ENCODE assay signal across 8 mouse cellular contexts in the genomic region with DNA sequence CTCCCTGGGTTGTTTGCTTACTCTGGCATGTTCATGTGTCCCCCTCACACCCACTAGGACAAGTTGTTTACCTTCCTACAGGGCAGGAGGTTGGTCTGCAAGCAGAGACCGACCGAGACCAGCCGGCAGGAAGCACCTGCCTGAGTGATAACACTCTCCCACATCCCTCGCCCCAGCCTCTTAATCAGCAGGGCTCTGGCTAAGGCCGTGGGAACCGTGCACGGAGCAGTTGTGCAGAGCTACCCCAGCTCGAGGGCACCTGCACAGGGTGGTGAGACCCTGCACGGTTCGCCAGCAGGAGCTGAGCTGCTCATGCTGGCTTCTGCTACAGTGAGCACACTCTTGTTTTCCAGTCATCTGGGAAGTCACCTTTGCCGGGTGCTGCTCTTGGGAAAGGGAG. TPM values are rescaled to one million over a fixed set of nuclear protein-coding genes. Genes with fewer than 3 reads are reported as not detected.
A peak's percentile ranks its signal among the peaks of the same experiment; 100 is the strongest.
DNase-seq lines count a peak whose midpoint lies in the region; ATAC-seq lines count a peak whose summit lies in the region.

No protein-coding gene starts in this region.

- no peak overlapping the region for H3K4me3 ChIP-seq in midbrain, embryonic 10.5 days
- no peak overlapping the region for H3K4me3 ChIP-seq in midbrain, embryonic 14.5 days (replicated peaks; ENCODE audit: low read depth, low read length)
- H3K4me3 ChIP-seq in intestine, embryonic 16.5 days (ENCODE audit: low read length) = no peak overlapping the region

- no peak overlapping the region for H3K9ac ChIP-seq in midbrain, embryonic 14.5 days (replicated peaks; ENCODE audit: low read length)
- no peak overlapping the region for H3K9ac ChIP-seq in intestine, embryonic 16.5 days (ENCODE audit: low read depth, low read length)

- peak overlapping the region; percentile 64 for H3K27ac ChIP-seq in midbrain, embryonic 10.5 days (replicated peaks)
- no peak overlapping the region for H3K27ac ChIP-seq in midbrain, embryonic 14.5 days (replicated peaks; ENCODE audit: low read depth, low read length)
- H3K27ac ChIP-seq in intestine, embryonic 16.5 days (ENCODE audit: low read length) = no peak overlapping the region

- H3K27me3 ChIP-seq in midbrain, embryonic 10.5 days (ENCODE audit: low read depth, poor library complexity, severe bottlenecking) = no peaks in the 10 kb centered on the region
- H3K27me3 ChIP-seq in midbrain, embryonic 14.5 days (ENCODE audit: control insufficient read depth, insufficient read depth, low read length) = no peaks in the 10 kb centered on the region
- H3K27me3 ChIP-seq in intestine, embryonic 16.5 days (replicated peaks; ENCODE audit: control insufficient read depth, insufficient read depth, low read length) = no peaks in the 10 kb centered on the region

- DNase-seq in cerebellum, adult 9-11 months = peak; percentile 58
- no peak for DNase-seq in midbrain, embryonic 10.5 days (ENCODE audit: low spot score)
- DNase-seq in midbrain, embryonic 14.5 days = no peak
- peak; percentile 79 for DNase-seq in thymus, postnatal 25 days

- peaks cover 5% of the 10 kb centered on the region; the same call in 1 of the 2 replicates for H3K36me3 ChIP-seq in midbrain, embryonic 10.5 days
- H3K36me3 ChIP-seq in midbrain, embryonic 14.5 days (ENCODE audit: control insufficient read depth, insufficient read depth, low read length) = no peaks in the 10 kb centered on the region
- H3K36me3 ChIP-seq in intestine, embryonic 16.5 days (ENCODE audit: control insufficient read depth, insufficient read depth, low read length) = no peaks in the 10 kb centered on the region; the same call in 1 of the 2 replicates

- peaks cover 39% of the 10 kb centered on the region for H3K4me1 ChIP-seq in midbrain, embryonic 10.5 days
- peaks cover 4% of the 10 kb centered on the region; the same call in 1 of the 2 replicates for H3K4me1 ChIP-seq in midbrain, embryonic 14.5 days (ENCODE audit: control insufficient read depth, insufficient read depth, low read length)
- peaks cover 12% of the 10 kb centered on the region for H3K4me1 ChIP-seq in intestine, embryonic 16.5 days (ENCODE audit: control insufficient read depth, insufficient read depth, low read length)

- ATAC-seq in cerebellum, adult (ENCODE audit: insufficient number of reproducible peaks, low FRiP score, low TSS enrichment) = no peak
- no peak for ATAC-seq in midbrain, embryonic 14.5 days (ENCODE audit: low FRiP score, low TSS enrichment)
- ATAC-seq in intestine, embryonic 16.5 days = peak; percentile 70
- no peak for ATAC-seq in activated CD4-positive, CD25-positive, alpha-beta regulatory T cell, adult 4 months
- ATAC-seq in monocyte, adult 5-6 weeks (replicated peaks; ENCODE audit: insufficient number of reproducible peaks, low FRiP score, low TSS enrichment, poor library complexity, severe bottlenecking) = no peak

- no peaks in the 10 kb centered on the region for H3K9me3 ChIP-seq in midbrain, embryonic 10.5 days (replicated peaks)
- H3K9me3 ChIP-seq in midbrain, embryonic 14.5 days (ENCODE audit: control insufficient read depth, low read length) = no peaks in the 10 kb centered on the region
- no peaks in the 10 kb centered on the region for H3K9me3 ChIP-seq in intestine, embryonic 16.5 days (ENCODE audit: control insufficient read depth, low read length)

- 54% methylated on average over 11 of the region's 11 CpGs for WGBS in midbrain, embryonic 10.5 days
- 59% methylated on average over 11 of the region's 11 CpGs for WGBS in midbrain, embryonic 14.5 days
- 33% methylated on average over 11 of the region's 11 CpGs for WGBS in intestine, embryonic 16.5 days

- no peak overlapping the region for H3K4me2 ChIP-seq in midbrain, embryonic 14.5 days (ENCODE audit: low read length)
- no peak overlapping the region for H3K4me2 ChIP-seq in intestine, embryonic 16.5 days (ENCODE audit: low read depth, low read length)

RNA-seq across cellular contexts. Expression of a gene that starts 31.4 kb away (rescaled TPM):
- polyA plus RNA-seq in midbrain, embryonic 10.5 days (2016; fragmentation: Nextera tagmentation; extraction: Ambion mirVana) = 11.2 and 14.6 TPM in 2 replicates
- polyA plus RNA-seq in midbrain, embryonic 14.5 days (2014; fragmentation: Nextera tagmentation; extraction: Ambion mirVana) = 9.0 and 22.2 TPM in 2 replicates
- 30.3 and 33.4 TPM in 2 replicates for polyA plus RNA-seq in intestine, embryonic 16.5 days (2015; fragmentation: Nextera tagmentation; extraction: Ambion mirVana)
- polyA plus RNA-seq in activated CD4-positive, CD25-positive, alpha-beta regulatory T cell, adult 4 months (2017; shearing (Covaris generic)) = 100 to 1,000 TPM; 697 to 904 TPM
- 167 to 238 TPM (median 182 TPM) in 3 replicates for total RNA-seq in monocyte, adult 5-6 weeks (2017)

Comparison
In these comparisons a context has a peak if more than half of its experiments do, and no peak if none do; other contexts are left out.
1. DNase-seq: peak in cerebellum, adult 9-11 months (single experiment) and thymus, postnatal 25 days (single experiment); none in midbrain, embryonic 10.5 days (single experiment) and midbrain, embryonic 14.5 days (single experiment).
2. RNA of a gene that starts 31.4 kb away (polyA plus RNA-seq): 697 to 904 TPM in activated CD4-positive, CD25-positive, alpha-beta regulatory T cell, adult 4 months; 30.3 to 33.4 TPM in intestine, embryonic 16.5 days, 9.0 to 22.2 TPM in midbrain, embryonic 14.5 days and 11.2 to 14.6 TPM in midbrain, embryonic 10.5 days; every median in the first group is over 10 times any median in the second.